Mouse (Mus musculus) heart, adult 8-10 months (tissue): ENCODE measurements at regions not wholly inside any gene's neighbourhood (a gene's known extent, or its start where the extent isn't known, plus 50 kb on each side); places are given as distances from the start of the nearest gene placed in this dataset.
A peak's percentile ranks its signal among the peaks of the same experiment; 100 is the strongest.

ENCODE experiments used
- DNase-seq: peaks from one replicate; pipeline ENCODE4 v3.0.0; 2022; ENCODE audit warnings: low spot score

DNA sequence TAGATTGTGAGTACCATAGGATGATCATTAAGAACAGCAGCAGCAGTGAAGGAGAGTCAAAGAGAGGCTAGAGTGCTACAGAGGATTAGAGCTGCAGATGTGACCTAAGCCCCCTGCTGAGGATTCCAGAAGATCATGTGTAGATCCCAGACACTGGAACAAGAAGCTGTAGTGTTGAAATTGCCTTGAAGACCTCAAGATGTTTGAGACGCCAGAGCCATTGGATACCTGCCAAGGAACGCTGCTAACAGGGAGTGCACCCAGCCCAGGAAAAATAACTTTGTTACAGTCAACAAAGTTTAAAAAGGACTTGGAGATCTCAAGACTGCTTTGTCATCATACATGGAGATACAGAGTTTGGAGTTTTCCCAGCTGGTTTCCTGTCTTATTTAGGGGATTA is 955.0 kb upstream of the Pcdh10 start:
- DNase-seq = peak; percentile 36

- no peak for DNase-seq
Observed at GRCm38 (mm10) chr3:44468078-44468477, 910.1 kb upstream of the Pcdh10 start.
